Mouse (Mus musculus) erythroblast, embryonic 14.5 days (primary cell): Measurements from ENCODE around the gene Gm10770.
"Not testable (repeated sequence)": the region's sequence is repeated elsewhere in the genome, so short reads cannot be mapped to it uniquely, and the experiment has no call there.

Source experiments
- GATA1 ChIP-seq: IDR thresholded peaks from 2 replicates; pipeline ENCODE4 v1.6.1; 2012; ENCODE audit warnings: low read length, inconsistent platforms, mixed read lengths
- TAL1 ChIP-seq: IDR thresholded peaks from 3 replicates; pipeline ENCODE4 v1.6.1; 2012; ENCODE audit warnings: low read length, inconsistent platforms, mixed read lengths

- TF ChIP-seq TAL1, GATA1: not testable (repeated sequence)
Observed at GRCm38 (mm10) chr2:150181570-150181999, 2.1 kb upstream of the Gm10770 start, which contains the start of gene Gm14139.
